Mouse (Mus musculus) CH12.LX (cell line): ENCODE measurements at regions not wholly inside any gene's neighbourhood (a gene's known extent, or its start where the extent isn't known, plus 50 kb on each side); places are given as distances from the start of the nearest gene placed in this dataset.

Source experiments
- CTCF ChIP-seq, 2 experiments: IDR thresholded peaks in 1 of 2; conservative IDR thresholded peaks in 1 of 2; 2 replicates each; pipeline ENCODE4 v1.5.1; 2011 to 2012; ENCODE audit warnings: low read depth in 2 of 2, low read length in 2 of 2, improper control_type of control experiment in 1 of 2, inconsistent platforms in 1 of 2, mild to moderate bottlenecking in 1 of 2, moderate library complexity in 1 of 2
- NELFE ChIP-seq: IDR thresholded peaks from 2 replicates; pipeline ENCODE4 v1.6.1; 2011; ENCODE audit warnings: low read depth, low read length, improper control_type of control experiment
- POLR2A ChIP-seq: IDR thresholded peaks from 2 replicates; pipeline ENCODE4 v1.6.1; 2011; ENCODE audit warnings: low read depth, mild to moderate bottlenecking, improper control_type of control experiment, low read length
- POLR2AphosphoS2 ChIP-seq: IDR thresholded peaks from 2 replicates; pipeline ENCODE4 v1.6.1; 2011; ENCODE audit warnings: low read depth, low read length, improper control_type of control experiment
- UBTF ChIP-seq: IDR thresholded peaks from 2 replicates; pipeline ENCODE4 v1.6.1; 2012; ENCODE audit warnings: low read depth, mild to moderate bottlenecking, inconsistent platforms, low read length, improper control_type of control experiment, moderate library complexity

DNA sequence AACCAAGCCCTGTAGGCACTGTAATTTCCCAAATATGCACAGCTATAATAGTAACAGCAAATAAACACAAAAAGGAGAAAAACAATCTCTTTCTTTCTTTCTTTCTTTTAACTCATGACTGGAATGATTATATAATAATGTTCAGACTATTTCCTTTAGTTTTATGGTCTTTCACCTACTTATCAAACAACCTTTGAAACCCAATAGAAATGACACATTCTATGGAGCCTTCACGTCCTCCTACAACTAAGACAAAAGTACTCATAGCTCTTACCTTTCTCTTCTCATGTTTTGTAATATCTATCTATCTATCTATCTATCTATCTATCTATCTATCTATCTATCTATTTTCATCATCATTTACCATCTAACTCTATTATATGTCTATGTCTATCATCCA lies 739.5 kb downstream of the 4930447A16Rik start:
- TF ChIP-seq NELFE (no peak), CTCF (conservative IDR thresholded peaks at IDR 0.05 in 1 of 2, IDR thresholded peaks at IDR 0.05 in 1 of 2; ENCODE audit: low read depth in 2 of 2, low read length in 2 of 2) (no peak), POLR2A (no peak), UBTF (no peak), POLR2AphosphoS2 (no peak)
